Mouse (Mus musculus) embryonic fibroblast, embryonic 13.5 days (primary cell): ENCODE results near the gene Tbcd. TPM values are rescaled to one million over a fixed set of nuclear protein-coding genes. Genes with fewer than 3 reads are reported as not detected.

Experiments
- H3K27ac ChIP-seq: 2 replicates; pipeline ENCODE4 v1.5.1; 2012; ENCODE audit warnings: low read length, control low read depth, inconsistent platforms; ENCODE audit not compliant: insufficient read depth
- H3K4me1 ChIP-seq: 2 replicates; pipeline ENCODE4 v1.6.1; 2011; ENCODE audit warnings: low read length; ENCODE audit not compliant: control insufficient read depth, insufficient read depth
- H3K4me3 ChIP-seq: 2 replicates; pipeline ENCODE4 v1.5.1; 2011; ENCODE audit warnings: mild to moderate bottlenecking, control low read depth, low read length; ENCODE audit not compliant: insufficient read depth
- CTCF ChIP-seq: IDR thresholded peaks from 2 replicates; pipeline ENCODE4 v1.5.1; 2011; ENCODE audit warnings: mild to moderate bottlenecking, control low read depth, low read length, moderate library complexity, borderline replicate concordance; ENCODE audit not compliant: insufficient read depth
- POLR2A ChIP-seq: IDR thresholded peaks from 2 replicates; pipeline ENCODE4 v1.6.1; 2011; ENCODE audit warnings: low read depth, mild to moderate bottlenecking, control low read depth, low read length, moderate library complexity
- polyA plus RNA-seq: library from polyadenylated mRNA; stranded (reverse); fragments of >200 nt; gene quantifications from 2 replicates; pipeline ENCODE4 v1.2.4, GENCODE M21; 2011; ENCODE audit warnings: low read depth; ENCODE audit not compliant: missing spikeins, insufficient read length

Gene Tbcd
- polyA plus RNA-seq, 1 experiment = 43.2 TPM

GRCm38 (mm10) chr11:121560294-121560663 lies 108.5 kb downstream of the Tbcd start:
- TF ChIP-seq CTCF (0 out of 2 replicates have a peak, but pooled peaks have one; percentile 3), POLR2A (no peak)
- H3K4me1 ChIP-seq = no peaks in the 10 kb centered on the region
- H3K27ac ChIP-seq = no peak overlapping the region
- H3K4me3 ChIP-seq = no peak overlapping the region

GRCm38 (mm10) chr11:121563312-121563711 lies 111.6 kb downstream of the Tbcd start:
- H3K4me3 ChIP-seq = no peak overlapping the region
- H3K27ac ChIP-seq = no peak overlapping the region
- H3K4me1 ChIP-seq = no peaks in the 10 kb centered on the region
- no peak for TF ChIP-seq CTCF
- TF ChIP-seq POLR2A = no peak

- no peak overlapping the region for H3K4me3 ChIP-seq
- H3K4me1 ChIP-seq = no peaks in the 10 kb centered on the region
- no peak overlapping the region for H3K27ac ChIP-seq
- TF ChIP-seq POLR2A (no peak), CTCF (no peak)
Observed at GRCm38 (mm10) chr11:121564265-121564664, 112.5 kb downstream of the Tbcd start.

DNA sequence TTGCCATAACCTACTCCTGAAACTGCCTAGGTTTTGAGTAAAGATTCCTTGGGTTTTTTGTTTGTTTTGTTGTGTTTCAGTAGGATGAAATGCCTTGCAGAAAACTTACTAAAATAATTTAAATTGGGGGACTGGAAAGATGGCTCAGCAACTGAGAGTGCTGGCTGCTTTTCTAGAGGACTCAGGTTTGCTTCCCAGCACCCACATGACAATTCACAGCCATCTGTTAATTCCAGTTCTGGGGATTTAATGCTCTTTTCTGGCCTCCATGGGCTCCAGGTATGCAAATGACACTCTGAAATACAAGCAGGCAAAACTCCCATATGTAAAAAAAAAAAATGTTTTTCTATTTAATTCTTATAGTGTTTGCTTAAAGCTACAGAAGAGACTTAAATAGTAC lies 130.1 kb downstream of the Tbcd start:
- no peaks in the 10 kb centered on the region for H3K4me1 ChIP-seq
- no peak overlapping the region for H3K27ac ChIP-seq
- H3K4me3 ChIP-seq = no peak overlapping the region
- TF ChIP-seq POLR2A = no peak
- no peak for TF ChIP-seq CTCF

DNA sequence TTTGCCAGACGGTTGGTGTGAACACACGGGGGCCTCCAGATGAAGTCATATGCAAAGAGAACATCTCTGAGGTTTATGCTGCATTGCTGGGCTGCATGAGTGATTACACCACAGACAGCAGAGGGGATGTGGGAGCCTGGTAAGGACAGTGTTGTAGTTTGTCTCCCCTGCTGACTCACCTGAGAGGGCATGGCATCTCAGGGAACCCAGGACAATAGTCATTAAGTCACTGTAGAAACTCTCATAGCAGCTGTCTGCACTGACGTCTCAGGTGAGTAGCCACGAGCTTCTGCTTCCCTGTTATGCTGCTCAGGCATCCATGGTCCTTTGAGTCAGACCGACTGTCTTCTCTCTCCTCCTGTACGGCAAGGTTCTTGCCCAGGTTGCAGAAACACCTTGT lies 145.5 kb downstream of the Tbcd start:
- Histone ChIP-seq H3K4me3 (no peak overlapping the region), H3K4me1 (no peaks in the 10 kb centered on the region), H3K27ac (no peak overlapping the region)
- no peak for TF ChIP-seq POLR2A
- TF ChIP-seq CTCF = no peak

GRCm38 (mm10) chr11:121601422-121601821 lies 149.7 kb downstream of the Tbcd start:
- TF ChIP-seq CTCF (no peak), POLR2A (no peak)
- no peak overlapping the region for H3K27ac ChIP-seq
- H3K4me1 ChIP-seq = no peaks in the 10 kb centered on the region

DNA sequence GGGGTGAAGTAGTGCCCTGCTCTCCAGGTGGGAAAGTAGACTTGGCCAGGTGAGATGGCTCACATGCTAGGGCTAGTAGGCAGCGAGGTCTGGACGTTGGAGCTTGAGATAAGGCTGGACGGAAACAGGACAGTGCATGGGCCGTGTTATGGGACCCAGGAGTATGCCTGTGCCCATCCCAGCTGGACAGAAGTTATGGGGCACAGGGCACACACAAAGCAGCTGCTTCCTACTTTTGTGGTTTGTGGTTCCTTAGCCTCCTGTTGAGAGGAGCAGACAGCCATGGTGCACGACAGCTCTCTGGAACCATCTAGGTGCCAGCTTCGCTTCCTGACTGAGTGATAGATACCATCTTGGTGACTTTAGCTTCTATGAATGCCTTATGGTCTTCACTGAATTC lies 153.9 kb downstream of the Tbcd start:
- Histone ChIP-seq H3K4me1 (no peaks in the 10 kb centered on the region), H3K4me3 (no peak overlapping the region), H3K27ac (no peak overlapping the region)
- TF ChIP-seq CTCF (no peak), POLR2A (no peak)

More at GRCm38 (mm10) chr11:121601422-121601821, 149.7 kb downstream of the Tbcd start:
- H3K4me3 ChIP-seq = no peak overlapping the region

GRCm38 (mm10) chr11:121610976-121611375 lies 159.2 kb downstream of the Tbcd start:
- Histone ChIP-seq H3K4me3 (no peak overlapping the region), H3K27ac (no peak overlapping the region), H3K4me1 (no peaks in the 10 kb centered on the region)
- TF ChIP-seq POLR2A (no peak), CTCF (no peak)

DNA sequence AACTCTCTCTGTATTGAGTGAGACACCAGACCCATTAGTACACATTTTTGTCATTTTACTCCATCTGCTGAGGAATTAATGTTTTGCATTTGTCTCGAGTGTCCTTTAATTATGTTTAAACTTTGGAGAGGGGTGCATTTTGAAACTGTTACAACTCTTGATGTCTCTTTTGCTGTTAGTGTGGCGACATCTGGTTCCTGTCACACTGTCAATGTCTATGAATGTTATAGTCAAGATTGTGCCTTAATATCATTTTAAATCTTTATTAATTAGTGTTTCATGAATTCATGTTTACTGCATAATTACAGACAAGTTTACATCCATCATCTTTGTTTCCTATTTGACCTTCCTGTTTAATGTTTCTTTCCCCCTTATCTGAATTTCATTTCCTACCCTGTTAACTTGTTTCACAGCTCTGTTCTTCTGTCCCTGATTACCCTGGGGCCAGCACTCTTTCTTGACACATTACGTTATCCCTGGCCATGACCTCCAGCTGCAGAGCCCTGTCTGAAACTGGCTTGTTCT lies 164.3 kb downstream of the Tbcd start:
- TF ChIP-seq CTCF = no peak
- TF ChIP-seq POLR2A = no peak
- H3K27ac ChIP-seq = no peak overlapping the region
- no peak overlapping the region for H3K4me3 ChIP-seq
- H3K4me1 ChIP-seq = no peaks in the 10 kb centered on the region

- TF ChIP-seq POLR2A = no peak
- no peak for TF ChIP-seq CTCF
- Histone ChIP-seq H3K27ac (no peak overlapping the region), H3K4me1 (no peaks in the 10 kb centered on the region), H3K4me3 (no peak overlapping the region)
Observed at GRCm38 (mm10) chr11:121616501-121616900, 164.8 kb downstream of the Tbcd start.

GRCm38 (mm10) chr11:121617371-121617770 lies 165.6 kb downstream of the Tbcd start:
- TF ChIP-seq CTCF (no peak), POLR2A (no peak)
- Histone ChIP-seq H3K4me3 (no peak overlapping the region), H3K27ac (no peak overlapping the region), H3K4me1 (no peaks in the 10 kb centered on the region)

GRCm38 (mm10) chr11:121625007-121625406 lies 173.3 kb downstream of the Tbcd start:
- H3K27ac ChIP-seq = no peak overlapping the region
- H3K4me1 ChIP-seq = no peaks in the 10 kb centered on the region
- no peak overlapping the region for H3K4me3 ChIP-seq
- TF ChIP-seq POLR2A = no peak
- no peak for TF ChIP-seq CTCF
